Mouse (Mus musculus) liver, embryonic 14.5 days (tissue): Measurements from ENCODE around the gene Hpn.

Source experiments
- CTCF ChIP-seq: IDR thresholded peaks from 2 replicates; pipeline ENCODE4 v1.5.1; 2016; ENCODE audit warnings: antibody characterized with exemption, low read depth, control low read depth
- EP300 ChIP-seq: IDR thresholded peaks from 2 replicates; pipeline ENCODE4 v1.6.1; 2016; ENCODE audit warnings: antibody characterized with exemption, low read depth

DNA sequence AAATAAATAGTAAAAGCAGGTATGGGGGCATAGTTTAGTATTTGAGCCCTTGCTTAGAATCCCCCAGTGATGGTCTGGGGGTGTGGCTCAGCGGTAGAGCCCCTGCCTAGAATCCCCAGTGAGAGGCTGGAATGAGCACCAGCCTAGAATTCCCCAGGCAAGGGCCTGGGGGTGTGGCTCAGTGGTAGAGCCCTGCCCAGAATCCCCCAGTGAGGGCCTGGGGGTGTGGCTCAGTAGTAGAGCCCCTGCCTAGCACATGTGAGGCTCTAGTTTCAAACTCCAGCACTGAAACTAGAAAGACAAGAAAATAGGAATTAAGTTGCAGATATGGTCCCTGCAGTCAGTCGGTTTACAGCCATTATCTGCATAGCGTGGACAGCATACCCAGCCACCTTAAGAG, 46.7 kb upstream of the Hpn start:
- TF ChIP-seq EP300 (no peak), CTCF (no peak)
